Mouse (Mus musculus) cerebellum, adult 11 months (tissue): ENCODE results near the gene Asb13.

Experiments used
- DNase-seq: peaks from one replicate; pipeline ENCODE4 v3.0.0; 2022

Asb13 gene

DNA sequence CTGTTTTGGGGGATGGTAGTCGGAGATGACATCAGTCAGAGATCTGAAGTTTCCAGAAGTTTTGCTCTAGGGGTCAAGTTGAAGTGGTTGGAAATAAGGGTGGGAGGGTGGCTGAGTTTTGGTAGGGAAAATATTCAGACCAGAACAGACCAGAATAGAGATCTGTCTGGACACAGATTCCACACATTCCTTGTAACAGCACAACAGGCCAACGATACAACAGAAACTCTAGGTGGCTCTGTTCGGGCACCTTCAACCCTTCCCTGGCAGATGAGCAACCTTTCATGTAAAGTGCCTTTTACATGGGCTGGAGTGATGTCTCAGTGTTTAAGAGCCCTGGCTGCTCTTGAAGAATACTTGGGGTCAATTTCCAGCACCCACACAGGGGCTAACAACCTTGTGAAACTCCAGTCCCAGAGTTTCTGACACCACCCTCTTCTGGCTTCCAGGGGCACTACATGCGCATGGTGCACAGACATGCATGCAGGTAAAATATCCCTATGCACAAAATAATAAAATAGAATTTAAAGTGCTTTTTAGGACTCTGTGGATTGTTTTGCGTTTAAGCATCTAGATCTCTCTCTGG is 33.5 kb downstream of the Asb13 start:
- no peak for DNase-seq

DNA sequence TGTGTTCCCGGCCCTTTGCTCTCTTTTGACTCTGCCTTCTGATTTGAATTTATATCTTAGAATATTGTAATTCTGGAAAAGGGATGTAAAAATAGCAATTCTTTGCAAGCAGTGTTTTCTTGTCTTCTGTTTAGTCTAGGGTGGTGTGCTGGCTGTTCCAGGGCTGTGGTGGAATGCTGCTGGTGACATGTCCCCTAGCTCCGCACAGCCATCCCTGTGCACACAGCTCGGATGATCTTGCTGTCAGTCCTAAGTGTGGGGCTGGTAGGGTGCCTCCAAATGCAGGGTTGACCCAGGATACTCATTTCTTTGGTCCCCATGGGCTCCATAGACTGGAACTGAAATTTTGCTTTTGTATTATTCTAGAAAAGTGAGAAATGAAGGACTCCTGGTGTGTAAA is 34.2 kb downstream of the Asb13 start:
- no peak for DNase-seq

DNA sequence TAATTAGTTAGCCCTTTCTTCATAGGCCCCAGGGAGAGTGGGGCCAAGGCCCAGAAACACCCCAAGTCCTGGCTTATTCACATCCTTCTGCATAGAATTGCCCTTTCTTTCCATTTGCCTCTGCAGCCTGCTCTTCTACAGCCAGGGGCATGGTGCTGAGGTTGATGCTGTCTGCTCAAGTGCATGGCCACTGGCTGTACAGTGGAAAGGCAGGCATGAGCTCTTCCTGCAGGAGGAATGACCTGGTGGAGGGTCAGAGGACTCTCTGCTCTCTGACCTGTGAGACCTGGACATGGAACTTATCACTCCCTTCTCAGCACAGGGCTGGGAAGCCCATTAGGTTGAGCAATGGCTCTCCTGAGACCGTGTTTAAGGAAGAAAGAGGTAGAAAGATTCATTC is 35.8 kb downstream of the Asb13 start:
- DNase-seq: no peak

DNA sequence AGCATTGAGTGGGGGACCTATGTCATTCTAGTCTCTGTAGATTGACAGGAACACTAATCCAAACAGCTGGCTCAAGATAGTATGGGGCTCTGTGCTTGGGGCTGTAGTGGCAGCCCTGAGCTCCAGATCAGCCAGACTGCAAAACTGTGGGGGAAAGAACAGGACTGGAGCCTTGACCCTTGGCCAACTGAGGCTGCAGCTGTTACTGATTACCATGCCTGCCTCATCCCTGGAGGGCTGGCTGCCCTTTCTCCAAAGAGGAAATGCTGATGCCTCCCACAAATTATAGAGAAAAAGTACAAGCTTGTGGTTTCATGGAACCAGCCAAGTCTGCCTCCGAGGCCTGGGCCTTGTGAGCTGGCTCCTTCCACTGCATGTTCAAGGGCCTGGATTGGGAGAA is 36.2 kb downstream of the Asb13 start:
- no peak for DNase-seq

DNA sequence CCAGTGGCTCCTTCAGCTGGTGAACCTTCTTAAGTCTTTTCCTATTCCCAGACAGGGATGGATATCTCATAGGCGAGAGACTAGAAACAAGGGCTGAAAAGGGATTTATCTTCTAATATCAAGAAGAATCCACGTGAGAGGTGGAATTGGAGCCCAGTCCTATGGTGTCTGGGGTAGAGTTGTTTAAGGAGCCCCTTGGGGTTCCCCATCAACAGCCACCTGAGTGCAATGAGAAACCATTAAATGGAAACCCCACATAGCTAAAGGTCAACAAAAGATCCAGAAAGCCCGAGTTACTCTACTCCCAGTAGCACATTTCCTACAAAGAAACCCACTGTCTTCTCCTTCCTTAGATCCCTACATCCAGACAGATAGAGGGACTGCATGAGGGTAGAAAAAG is 39.3 kb downstream of the Asb13 start:
- DNase-seq: no peak

DNA sequence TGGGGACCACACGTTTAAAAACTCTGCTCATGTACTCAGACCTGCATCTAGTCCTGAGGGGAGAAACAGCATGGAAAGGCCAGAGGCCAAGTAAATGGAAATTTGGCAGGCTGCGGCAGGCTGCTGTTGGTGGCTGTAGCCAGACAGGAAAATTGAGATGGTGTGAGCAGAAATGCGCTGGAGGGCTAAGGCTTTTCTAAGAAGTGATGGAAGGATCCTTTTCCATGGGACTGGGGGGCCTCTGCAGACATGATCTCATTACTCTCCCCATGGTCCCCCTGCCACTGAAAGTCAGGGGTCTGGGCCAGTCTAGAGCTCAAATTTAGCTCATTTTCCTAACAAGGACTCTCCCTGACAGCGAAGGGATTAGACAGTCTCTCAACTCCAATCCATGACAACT is 39.8 kb downstream of the Asb13 start:
- no peak for DNase-seq

DNA sequence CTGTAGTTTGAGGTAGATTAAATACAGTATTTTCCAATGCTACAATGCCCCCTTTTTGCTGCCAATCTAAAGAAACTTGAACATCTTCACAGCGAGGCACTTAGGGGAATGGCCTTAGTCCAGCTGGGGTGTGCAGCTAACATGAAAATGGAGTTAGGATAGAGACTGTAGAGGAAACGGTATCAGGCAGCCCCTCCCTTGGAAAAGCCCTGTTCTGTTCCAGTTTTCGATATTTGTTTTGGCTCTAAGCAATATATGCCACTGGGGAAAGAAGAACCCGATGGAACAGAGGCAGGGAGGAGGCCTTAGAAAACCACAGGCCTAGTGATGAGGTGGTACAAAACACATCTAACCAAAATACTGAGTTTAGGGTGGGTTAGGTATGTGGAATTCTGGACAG is 42.0 kb downstream of the Asb13 start:
- no peak for DNase-seq

DNA sequence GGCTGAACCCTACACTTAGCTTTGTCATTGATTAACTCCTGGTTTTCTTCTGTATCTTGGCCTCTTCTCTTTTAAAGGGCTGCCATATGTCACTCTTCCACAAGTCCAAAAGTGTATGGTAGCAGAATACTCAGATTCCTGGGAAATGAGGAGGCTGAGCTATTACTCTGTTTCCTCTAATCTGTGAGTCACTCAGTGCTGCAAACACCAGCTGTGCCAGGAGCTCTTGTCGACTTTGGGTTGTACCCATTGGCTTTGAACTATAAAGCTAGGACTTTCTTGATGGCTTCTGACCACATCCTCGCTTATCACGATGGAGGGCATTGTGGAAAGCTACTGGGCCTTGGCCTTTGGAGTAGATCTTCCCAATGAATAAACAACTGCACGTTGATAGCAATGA is 45.3 kb downstream of the Asb13 start:
- no peak for DNase-seq

DNA sequence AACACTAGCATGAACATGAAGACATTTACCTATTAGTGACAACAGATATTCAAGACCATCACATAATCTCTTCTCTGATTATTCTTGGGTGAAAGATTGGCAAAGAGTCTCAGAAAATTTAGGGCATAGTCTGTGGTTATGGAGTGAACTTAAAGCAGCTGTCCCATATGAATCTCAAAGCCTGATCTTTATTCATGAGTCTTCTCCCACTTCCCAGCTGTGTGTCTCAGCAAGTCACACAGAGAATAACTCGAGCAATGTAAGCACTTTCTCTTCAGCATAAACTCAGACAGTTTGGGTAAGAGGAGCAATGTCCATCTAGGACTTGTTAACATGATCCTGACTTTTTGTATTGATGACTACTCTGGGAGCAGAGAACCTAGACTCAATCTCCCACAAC is 52.5 kb downstream of the Asb13 start:
- DNase-seq: no peak

DNA sequence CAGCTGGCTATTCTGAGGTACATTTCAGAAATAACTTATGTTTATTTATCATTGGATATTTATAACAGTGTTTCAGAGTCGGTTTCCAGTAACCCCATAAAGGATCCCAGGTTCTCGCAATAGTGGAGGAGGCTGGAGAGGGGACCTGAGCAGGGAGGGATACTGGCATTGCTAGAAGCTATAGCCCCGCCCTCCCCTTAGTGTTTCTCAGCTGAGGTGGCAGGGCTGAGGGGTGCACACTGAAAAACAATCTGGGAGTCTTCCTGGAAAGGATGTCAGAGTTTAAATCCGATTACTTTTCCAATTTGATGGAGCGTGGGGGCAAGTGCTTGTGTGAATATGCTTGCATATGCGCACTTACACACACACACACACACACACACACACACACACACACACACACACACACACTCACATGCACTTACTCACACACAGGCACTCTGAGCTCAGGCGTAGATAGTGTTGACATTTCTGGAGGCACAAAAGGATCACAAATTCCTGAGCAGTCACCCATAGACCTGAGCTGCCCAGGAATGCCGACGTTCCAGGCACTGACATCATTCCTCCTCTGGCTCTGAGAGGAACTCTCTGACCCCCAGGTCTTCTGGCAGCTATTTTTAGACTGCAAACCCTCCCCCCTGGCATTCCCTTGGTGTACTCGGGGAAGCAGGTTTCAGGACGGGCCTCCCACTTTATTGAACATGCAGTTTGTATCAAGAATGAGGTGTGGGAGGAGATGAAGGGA is 60.9 kb downstream of the Asb13 start:
- DNase-seq: no peak

DNA sequence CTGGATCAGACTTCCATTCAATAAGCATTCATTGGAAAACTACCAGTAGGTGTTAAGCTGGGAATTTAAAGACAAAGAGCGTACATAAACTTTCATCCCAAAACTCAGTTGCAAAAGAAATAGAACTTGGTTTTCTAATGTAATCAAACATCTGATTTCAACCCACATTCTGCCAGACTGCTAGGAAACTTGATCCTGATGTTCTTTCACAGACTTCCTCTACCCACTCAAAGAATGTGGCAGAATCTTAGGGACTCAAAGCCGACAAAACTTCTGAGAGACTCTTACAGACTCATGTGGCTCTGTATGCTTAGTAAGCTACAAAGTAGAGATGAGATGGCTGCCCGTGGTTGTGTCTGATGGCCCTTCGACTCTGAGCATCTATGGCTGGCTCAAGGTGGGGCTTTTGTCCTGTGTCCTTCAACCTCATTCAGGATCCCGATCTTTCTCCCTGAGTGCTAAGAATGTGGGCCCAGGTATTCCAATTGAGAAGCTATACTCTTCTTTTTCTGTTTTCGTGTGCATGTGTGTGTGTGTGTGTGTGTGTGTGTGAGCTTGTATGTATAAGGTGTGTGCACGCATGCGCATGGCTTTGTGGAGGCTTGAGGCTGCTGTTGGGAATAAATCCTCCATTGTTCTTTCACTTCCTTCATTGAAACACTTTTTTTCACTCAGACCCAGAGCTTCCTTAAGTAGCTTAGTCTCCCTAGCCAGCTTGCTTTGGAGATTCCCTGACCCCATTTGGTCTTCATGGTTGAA is 63.3 kb downstream of the Asb13 start:
- no peak for DNase-seq

DNA sequence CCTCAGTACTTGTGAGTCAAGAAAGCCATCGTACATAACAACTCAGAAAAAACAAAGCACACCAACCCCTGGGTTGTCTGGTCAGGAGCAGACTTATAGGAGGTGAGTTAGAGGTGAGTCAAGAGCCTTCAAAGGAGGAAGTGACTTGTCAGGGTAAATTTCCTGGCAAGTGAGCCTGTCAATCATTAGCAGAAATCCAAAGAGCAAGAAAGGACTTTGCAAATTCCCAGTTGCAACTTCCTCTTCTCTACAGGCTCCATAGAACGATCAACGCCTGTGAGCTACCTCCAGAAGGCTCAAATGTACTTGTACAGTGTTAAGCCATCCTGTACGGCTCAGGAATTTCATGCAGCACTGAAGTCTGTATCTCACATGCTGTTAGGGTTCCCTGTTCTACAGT is 66.9 kb downstream of the Asb13 start:
- no peak for DNase-seq
